ENCODE assay signal across 1 mouse cellular context in genomic region chr17:35507556-35508260, GRCm38 (mm10).
A peak's percentile ranks its signal among the peaks of the same experiment; 100 is the strongest.
TF ChIP-seq lines count a peak whose summit lies in the region.

No protein-coding gene starts in this region.

TF ChIP-seq in ES-E14, 5 proteins besides CTCF, POLR2A, EP300 and RAD21 (continued from another document):
- TF ChIP-seq ZNF384 (IDR thresholded peaks at IDR 0.05; ENCODE audit: low read depth, low read length) = peak; percentile 94
